Mouse (Mus musculus) adrenal gland, postnatal 25 days (tissue): ENCODE results near the gene Pkn1. TPM values are rescaled to one million over a fixed set of nuclear protein-coding genes. Genes with fewer than 3 reads are reported as not detected.

Experiments used
- DNase-seq: peaks from one replicate; pipeline ENCODE4 v3.0.0; 2021; ENCODE audit warnings: mixed read lengths
- long read RNA-seq: library from polyadenylated mRNA; stranded (forward); transcript quantifications from one replicate; pipeline ENCODE4 v2.0.0, GENCODE M21; 2021
- total RNA-seq: library from RNA; stranded (reverse); gene quantifications from 2 replicates; pipeline ENCODE4 v1.2.3, GENCODE M21; 2021

Gene Pkn1
- 120 and 146 TPM in 2 replicates for total RNA-seq
- long read RNA-seq, full-length matches to known transcripts = 62 of 115 reads
- long read RNA-seq, partial matches to known transcripts = 27 of 115 reads
- long read RNA-seq, other reads (novel, unspliced or antisense) = 26 of 115 reads

DNA sequence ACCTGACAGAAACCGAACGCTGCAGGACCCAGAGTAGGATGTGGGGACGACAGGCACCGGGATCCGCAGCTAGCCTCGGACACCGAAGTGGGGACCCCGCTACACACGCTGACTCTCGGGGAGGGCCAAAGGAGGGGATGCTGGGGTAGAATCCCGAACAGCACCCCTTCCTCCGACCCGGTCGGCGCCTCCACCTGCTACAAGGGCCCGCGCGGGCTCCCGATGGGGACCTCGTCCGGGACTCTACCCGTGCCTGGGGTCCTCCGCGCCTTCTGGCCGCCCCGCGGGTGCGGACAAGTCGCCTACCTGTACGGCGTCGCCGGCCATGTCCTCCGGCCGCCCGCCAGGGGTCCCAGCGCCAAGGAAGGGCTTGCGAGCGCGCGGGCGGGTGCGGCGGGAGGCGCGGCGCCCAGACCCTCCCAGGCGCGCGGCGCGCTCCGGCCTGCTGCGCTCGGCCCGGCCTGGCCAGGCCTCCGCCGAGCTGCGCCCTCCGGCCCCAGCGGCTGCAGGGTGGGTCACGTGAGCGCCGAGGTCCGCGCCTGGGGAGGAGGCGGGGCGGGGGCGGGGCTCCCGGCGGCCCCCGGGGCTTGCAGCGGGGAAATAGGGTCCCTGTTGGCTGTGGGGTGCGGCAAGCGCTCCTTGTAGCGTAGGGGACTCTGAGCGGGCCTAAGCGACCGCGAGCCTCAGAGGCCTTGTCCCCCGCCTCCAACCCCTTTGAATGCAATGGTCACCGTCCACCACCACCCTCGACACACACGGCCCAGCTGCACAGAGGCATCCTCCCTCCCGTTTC, at the start of gene Pkn1:
Pkn1 (minus strand) TSS at position 519 of the 793 bp plus-strand sequence.
- DNase-seq = peak; percentile 89

GRCm38 (mm10) chr8:83748708-83749107, 49.7 kb upstream of the Pkn1 start:
- no peak for DNase-seq

DNA sequence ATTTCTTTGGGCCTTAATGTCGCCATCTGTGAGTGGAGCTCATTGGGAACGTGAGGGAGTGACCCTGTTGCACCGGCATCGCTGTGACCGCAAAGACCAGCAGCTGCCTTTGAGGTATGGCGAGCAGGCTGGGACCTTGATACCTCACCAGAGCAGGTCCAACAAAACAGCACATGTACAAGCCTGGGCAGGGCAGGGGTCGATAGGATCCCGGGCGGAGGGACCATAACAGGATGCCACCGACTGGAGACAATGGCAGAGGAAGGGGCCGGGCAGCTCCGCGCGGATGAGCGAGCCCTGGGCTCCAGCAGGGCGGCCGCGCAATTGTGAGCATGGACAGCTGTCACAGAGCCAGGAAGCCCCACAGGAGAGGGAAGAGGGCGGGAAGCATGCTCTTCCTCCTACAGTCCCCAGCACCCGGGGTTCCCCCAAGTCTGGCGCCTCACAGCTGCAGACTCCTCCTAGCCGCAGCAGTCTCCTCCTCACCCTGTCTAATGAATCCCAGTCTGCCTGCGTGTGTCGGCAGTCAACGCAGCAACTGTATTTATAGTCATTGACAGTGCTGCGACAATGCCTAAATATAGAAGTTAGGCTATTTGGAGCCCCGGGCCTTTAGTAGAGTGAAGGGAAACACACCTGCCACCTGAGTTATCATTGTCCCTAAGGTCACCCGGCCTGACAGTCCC, 48.8 kb upstream of the Pkn1 start:
- peak; percentile 59 for DNase-seq

DNA sequence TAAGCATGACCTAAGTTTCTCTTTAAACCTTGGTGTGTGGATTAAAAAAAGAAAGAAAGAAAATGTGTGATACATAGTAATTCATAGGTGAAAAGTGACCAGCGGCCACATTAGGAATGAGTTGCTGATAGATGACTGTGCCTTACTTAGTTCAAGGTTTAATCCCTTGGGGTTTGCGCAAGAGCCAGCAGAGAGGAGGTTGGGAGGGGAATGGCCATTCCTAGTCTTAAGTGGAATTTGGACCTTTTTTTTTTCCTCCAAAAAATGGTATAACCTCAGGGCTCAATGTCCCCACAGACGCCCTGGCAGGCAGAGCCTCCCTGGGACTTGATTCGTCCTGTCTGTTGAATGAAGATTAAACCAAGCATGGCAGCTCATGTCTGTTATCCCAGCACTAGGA, 45.1 kb upstream of the Pkn1 start:
- DNase-seq = no peak

GRCm38 (mm10) chr8:83742968-83743367, 44.0 kb upstream of the Pkn1 start:
- no peak for DNase-seq

DNA sequence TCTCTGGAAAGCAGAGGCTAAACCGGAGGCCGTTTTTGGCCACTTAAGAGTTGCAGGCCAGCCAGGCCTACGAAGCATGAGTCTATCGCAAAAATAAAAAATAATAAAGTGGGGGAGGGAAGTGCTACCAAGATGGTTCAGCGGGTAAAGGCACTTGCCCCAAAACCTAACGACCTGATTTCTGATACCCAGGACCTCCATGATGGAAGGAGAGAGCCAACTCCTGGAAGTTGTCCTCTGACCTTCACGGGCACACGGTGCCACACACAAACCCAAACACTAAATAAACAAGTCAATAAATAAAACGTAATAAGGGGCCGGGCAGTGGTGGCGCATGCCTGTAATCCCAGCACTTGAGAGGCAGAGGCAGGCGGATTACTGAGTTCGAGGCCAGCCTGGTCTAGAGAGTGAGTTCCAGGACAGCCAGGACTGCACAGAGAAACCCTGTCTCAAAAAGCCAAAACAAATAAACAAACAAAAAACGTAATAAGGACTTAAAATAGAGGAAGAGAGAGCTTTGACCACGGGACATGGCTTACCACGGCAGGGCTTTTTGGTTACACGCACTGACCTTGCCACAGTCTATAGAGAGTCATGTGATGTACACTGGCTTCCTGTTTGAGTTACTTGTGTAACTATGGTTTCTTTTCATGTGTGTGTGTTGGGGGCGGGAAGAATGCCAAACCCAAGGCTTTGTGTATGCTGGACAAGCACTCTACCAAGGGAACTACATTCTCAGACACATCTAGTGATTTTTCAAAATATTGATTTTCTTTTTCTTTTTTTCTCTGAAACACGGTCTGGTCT, 43.1 kb upstream of the Pkn1 start:
- DNase-seq = no peak

DNA sequence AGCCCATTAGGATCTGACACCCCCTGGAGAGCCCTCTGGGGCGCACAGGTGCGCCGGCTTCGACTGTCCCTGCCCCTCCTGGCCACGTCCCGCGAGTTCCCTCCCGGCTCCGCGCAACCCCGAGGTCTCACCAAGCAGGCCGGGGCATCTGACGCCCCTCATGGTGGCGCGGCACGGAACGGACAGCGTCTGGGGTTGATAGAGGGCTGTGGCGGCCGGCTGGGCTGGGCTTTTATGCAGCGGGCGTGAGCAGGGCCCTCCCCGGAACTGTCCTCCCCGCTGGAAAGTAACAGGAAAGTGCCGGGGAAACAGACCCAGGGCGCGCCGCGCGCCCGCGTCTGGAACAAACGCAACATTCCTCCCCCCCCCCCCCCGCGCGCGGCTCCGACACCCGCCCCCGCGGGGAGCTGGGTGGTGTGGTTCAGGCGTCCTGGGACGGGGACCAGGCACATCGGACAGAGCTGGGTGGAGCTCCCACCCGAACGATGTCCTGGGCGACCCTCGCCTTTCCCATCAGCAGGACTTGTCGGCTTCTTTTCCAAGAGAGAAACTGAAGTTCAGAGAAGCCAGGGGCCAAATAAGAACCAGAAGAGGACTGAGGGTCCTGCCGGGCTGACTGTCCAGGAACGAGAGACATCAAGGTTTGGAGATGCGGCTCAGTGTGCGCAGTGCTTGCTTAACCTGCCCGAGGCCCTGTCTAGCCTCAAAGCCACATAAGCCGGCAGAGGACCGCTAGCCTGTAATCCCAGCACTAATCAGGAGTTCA, 42.2 kb upstream of the Pkn1 start, which contains the start of gene Adgre5:
Adgre5 (minus strand) TSS at position 351 of the 766 bp plus-strand sequence.
- peak; percentile 77 for DNase-seq

DNA sequence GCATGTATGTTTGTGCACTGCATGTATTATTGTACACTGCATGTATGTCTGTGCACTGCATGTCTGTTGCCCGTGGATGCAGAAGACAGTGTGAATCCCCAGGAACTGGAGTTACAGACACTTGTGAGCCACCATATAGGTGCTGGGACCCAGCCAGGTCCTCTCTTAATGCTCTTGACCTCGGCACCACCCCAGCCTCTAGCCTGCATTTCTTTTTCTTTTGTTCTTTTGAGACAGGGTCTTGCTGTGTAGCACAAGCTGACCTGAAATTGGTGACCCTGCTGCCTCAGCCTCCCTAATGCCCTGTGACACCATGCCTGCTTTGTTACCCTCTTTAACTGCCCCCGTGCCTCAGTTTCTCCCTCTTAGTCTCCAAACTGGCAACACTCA, 41.6 kb upstream of the Pkn1 start:
- DNase-seq = no peak

DNA sequence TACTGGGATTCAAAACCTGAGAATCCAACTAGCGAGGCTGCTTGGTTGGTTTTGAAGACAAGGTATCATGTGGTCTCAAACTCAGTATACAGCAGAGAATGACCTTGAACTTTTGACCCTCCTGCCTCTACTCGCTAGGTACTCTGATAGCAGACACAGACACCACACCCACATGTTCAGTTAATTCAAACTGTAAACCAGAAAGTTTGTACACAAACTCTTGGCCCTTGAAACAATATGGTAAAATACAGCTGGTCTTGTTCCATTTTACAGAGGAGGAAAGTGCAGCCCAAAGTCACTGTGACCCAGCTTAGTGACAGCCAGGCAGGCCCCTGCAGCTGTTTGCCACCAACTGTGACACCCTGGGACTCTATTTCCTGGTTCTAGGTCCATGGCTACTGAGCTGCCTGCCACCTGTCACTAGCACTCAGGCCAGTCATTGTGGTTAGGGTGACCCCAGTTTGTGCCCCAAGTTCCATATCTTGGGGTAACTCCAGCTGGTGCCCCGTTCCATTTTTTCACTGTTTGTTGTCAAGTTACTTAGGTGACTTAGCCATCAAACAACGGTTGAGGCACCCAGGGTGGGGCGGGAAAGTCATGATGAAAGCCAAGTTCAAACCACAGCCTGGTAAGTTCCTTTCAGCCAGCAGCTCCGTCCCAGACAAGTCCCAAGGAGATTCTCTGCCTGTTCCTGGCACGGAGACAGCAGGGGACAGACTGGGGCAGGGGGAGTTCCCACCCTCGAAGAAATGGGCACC, 40.9 kb upstream of the Pkn1 start:
- DNase-seq = no peak

DNA sequence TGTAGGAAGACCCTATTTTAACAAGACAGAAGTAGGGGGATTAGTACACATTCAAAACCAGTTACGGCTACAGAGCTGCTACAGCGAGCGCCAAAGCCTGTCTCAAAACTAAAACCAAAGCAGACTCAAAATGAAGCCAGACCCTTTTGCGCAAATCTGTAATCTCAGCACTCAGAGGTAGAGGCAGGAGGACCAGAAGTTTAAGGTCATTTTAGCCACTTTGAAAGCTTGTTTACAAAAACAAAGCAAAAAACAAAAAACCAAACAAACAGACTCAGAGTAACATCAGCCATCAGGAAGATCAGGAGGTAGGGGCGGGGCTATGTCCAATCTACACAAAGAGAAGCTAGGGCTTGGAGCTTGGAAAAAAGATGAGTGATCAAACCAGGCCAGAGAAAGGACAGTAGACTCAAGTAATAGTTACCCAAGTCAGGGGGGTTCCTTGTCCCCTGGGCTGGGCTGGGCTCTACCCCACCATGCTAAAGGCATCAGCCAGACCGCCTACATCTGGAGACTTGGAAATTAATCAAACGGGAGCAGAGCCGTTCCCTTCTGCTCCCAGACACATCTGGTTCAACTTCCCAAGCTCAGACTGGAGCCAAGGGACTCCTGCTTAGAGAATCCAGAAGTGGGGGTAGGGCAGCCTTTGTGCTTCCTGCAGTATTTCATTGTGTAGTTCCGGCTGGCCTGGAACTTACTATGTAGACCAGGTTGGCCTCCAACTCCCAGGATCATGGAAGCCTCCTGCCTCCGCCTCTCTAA, 40.2 kb upstream of the Pkn1 start:
- DNase-seq = no peak

GRCm38 (mm10) chr8:83737852-83738562, 39.0 kb upstream of the Pkn1 start:
- peak; percentile 81 for DNase-seq

DNA sequence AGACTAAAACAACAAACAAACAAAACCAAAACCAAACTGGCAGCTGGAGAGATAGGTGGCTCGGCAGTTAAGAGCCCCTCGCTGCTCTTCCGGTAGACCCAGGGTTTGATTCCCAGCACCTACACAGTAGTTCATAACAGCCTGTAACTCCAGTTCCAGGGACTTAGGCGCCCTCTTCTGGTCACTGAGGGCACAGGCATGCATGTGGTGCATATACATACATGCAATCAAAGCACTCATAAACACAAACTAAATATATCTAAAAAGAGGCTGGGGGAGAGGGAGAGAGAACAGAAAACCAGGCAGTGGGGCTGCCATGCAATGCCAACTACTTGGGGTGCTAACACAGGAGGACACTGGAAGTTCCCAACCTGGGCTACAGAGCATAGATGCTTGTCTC, 38.4 kb upstream of the Pkn1 start:
- no peak for DNase-seq

GRCm38 (mm10) chr8:83736681-83737080, 37.7 kb upstream of the Pkn1 start:
- DNase-seq = no peak

DNA sequence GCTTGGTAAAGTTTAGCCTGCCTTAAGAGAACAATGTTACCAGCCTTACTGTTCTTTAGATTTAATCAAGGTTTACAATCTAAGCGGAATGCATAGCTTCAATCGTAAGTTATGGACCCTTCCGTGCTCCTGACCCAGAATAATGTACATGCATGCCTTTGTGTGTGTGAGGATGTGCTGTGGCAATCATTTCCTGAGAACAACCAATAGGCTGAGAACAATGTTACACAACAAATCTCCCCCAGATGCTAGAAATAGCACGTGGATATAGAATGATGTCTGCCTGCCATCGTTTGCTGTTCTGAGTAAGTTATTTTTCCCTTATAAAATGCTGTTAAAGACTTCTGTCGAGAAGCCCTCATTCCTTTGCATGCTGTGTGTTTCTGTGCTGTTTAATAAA, 33.9 kb upstream of the Pkn1 start:
- no peak for DNase-seq

- DNase-seq = no peak
Observed at GRCm38 (mm10) chr8:83731906-83732305, 32.9 kb upstream of the Pkn1 start.

- no peak for DNase-seq
Observed at GRCm38 (mm10) chr8:83729009-83729807, 30.2 kb upstream of the Pkn1 start.

DNA sequence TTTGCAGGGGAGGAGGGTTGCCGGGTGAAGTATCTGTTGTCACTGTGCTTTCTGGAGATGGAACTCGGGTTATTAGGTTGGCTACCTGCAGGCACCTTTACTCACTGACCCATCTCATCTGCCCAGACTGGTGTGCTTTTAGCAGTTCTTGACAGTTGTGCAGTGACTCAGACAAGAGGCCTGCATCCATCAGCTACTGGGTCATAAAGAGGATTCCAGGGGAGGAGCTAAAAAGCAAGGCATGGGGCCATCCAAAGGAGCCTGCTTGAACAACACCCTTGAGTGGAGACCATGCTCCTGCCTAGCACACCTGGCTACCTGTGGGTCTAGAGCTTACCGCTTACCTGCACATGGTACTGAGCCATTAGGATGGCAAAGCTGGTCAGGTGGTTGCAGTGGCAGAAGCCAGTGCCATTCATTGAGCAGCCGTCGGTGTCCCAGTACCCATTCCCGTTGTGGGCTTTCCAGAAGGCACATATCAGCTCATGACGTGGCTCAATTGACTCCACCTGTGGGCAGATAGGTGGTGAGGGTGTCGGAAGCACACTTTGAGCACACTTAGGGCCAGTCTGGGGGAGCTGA, 26.6 kb upstream of the Pkn1 start:
- DNase-seq = no peak
